Mouse (Mus musculus) forebrain, embryonic 14.5 days (tissue): ENCODE results near the gene Six2. TPM values are rescaled to one million over a fixed set of nuclear protein-coding genes. Genes with fewer than 3 reads are reported as not detected.
A peak's percentile ranks its signal among the peaks of the same experiment; 100 is the strongest.

Experiments used
- ATAC-seq: fragments of 200-750 bp; cut with Nextera tagmentation; 2 replicates; pipeline ENCODE4 v1.8.0; 2017; ENCODE audit warnings: mild to moderate bottlenecking, moderate library complexity
- DNase-seq: peaks from one replicate; pipeline ENCODE4 v3.0.0-alpha.2; 2015; ENCODE audit warnings: low spot score
- H3K27ac ChIP-seq: fragments of 300-500 bp; sonication (generic); 2 replicates; pipeline ENCODE4 v1.5.1; 2014; ENCODE audit warnings: low read depth, mild to moderate bottlenecking, control low read depth, low read length, moderate library complexity
- H3K27me3 ChIP-seq: fragments of 300-500 bp; sonication (generic); replicated peaks from 2 replicates; pipeline ENCODE4 v1.6.1; 2014; ENCODE audit warnings: low read length, control low read depth, mixed read lengths; ENCODE audit not compliant: control insufficient read depth, insufficient read depth
- H3K36me3 ChIP-seq: fragments of 300-500 bp; sonication (generic); 2 replicates; pipeline ENCODE4 v1.6.1; 2014; ENCODE audit warnings: low read length, control low read depth; ENCODE audit not compliant: control insufficient read depth, insufficient read depth
- H3K4me1 ChIP-seq: fragments of 300-500 bp; sonication (generic); 2 replicates; pipeline ENCODE4 v1.6.1; 2014; ENCODE audit warnings: antibody characterized with exemption, low read length, control low read depth; ENCODE audit not compliant: control insufficient read depth, insufficient read depth
- H3K4me2 ChIP-seq: fragments of 300-500 bp; sonication (generic); 2 replicates; pipeline ENCODE4 v1.6.1; 2014; ENCODE audit warnings: mild to moderate bottlenecking, control low read depth, low read length
- H3K4me3 ChIP-seq: fragments of 300-500 bp; sonication (generic); 2 replicates; pipeline ENCODE4 v1.5.1; 2014; ENCODE audit warnings: low read depth, low read length, control low read depth
- H3K9ac ChIP-seq: fragments of 300-500 bp; sonication (generic); 2 replicates; pipeline ENCODE4 v1.6.1; 2014; ENCODE audit warnings: mild to moderate bottlenecking, low read length, control low read depth, moderate library complexity
- H3K9me3 ChIP-seq: fragments of 300-500 bp; sonication (generic); replicated peaks from 2 replicates; pipeline ENCODE4 v1.6.1; 2016; ENCODE audit warnings: low read length, control low read depth, mixed read lengths; ENCODE audit not compliant: control insufficient read depth
- WGBS: fragments of 180-500 bp; shearing (Covaris S2); extraction: QIAGEN DNeasy Blood & Tissue Kit; methylation state at CpG from one replicate; pipeline ENCODE4 v1.1.7; 2014; 5-methylcytosine and 5-hydroxymethylcytosine counted together
- polyA plus RNA-seq: library from polyadenylated mRNA; unstranded; fragments of >200 nt; fragmentation: Nextera tagmentation; extraction: Ambion mirVana; gene quantifications from 2 replicates; pipeline ENCODE4 v1.2.1, GENCODE M21; 2014

Six2 gene
- polyA plus RNA-seq = 0.23 TPM in 2 replicates

DNA sequence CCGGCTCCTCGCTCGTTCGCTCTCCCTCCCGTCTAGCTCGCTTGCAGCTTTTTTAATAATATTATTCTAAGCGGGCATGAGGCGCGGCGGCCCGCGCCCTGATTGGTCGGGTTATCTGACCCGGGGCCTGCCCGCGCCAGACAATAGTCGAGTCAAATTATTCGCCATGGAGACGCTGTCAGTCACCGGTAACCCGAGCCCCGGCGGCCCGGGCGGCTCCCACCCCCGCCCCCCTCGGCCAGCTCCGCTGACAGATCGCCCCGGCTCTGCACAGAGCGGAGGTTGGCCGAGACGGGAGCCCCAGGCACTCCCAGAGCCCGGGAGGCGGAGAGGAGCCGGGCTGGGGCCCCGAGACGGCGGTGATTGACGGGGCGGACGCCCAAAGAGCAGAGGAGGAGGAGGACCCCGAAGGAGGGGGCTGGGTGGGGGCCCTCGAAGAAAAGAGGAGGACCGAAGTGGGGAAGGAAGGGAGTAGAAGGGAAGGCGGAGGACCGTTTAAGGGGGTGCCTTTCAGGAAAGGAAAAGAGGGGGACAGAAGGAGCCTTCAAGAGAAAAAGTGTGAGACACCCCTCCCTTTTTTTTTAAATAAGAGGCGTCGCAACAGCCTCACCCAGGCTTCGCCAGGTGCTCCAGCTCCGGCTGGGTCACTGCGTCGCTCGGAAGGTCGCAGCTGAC lies at the start of gene Six2:
Gene Six2 (minus strand): TSS at position 39 of the 675 bp plus-strand sequence.
- Histone ChIP-seq H3K36me3 (no peaks in the 10 kb centered on the region), H3K27me3 (peaks cover 87% of the 10 kb centered on the region), H3K4me1 (peaks cover 7% of the 10 kb centered on the region; the same call in 1 of the 2 replicates), H3K4me2 (peak within 1 kb of the TSS; percentile 68), H3K9ac (peak within 1 kb of the TSS; percentile 48; the same call in 1 of the 2 replicates), H3K27ac (no peak within 1 kb of the TSS), H3K4me3 (peak within 1 kb of the TSS; percentile 30), H3K9me3 (no peaks in the 10 kb centered on the region)
- peak; percentile 91 for ATAC-seq
- peak; percentile 81 for DNase-seq
- under 1% methylated on average over 53 of the region's 55 CpGs for WGBS

DNA sequence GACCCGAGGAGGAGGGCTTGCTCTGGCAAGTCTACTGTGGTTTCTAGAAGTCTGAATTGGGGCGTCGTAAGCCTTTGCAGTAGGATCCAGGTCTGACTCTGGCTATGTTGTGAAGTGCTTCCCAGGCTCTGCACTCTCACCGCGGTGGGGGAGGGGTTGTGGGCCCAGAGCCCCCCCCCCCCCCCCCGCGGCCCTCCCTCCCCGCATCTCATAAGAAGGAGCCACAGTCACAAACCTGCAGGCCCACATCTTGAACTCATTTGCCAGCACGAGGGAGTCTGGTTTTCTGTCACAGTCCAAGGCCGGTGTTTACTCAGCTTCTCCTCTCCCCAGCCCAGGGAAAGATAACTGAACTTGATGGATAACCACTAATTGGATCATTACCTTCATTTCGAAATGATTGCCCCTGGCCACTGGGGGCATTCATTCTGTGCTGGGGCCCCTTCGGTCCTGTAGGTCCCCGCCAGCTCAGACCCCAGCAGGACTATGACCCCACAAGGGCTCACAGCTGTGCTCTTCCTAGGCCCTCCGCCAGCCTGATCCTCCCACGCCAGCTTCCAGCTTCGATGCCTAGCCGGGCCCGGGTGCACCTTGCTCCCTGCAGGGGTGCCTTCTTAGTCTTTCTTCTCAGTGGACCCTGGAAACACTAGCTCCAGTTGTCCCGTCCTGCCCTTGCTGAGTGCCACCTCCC lies 49.2 kb upstream of the Six2 start:
- Histone ChIP-seq H3K27me3 (no peaks in the 10 kb centered on the region), H3K4me1 (no peaks in the 10 kb centered on the region), H3K9me3 (no peaks in the 10 kb centered on the region), H3K4me3 (no peak overlapping the region), H3K4me2 (no peak overlapping the region), H3K9ac (no peak overlapping the region), H3K27ac (no peak overlapping the region), H3K36me3 (no peaks in the 10 kb centered on the region)
- WGBS = 60% methylated on average over 16 of the region's 19 CpGs
- DNase-seq = no peak
- ATAC-seq = no peak

DNA sequence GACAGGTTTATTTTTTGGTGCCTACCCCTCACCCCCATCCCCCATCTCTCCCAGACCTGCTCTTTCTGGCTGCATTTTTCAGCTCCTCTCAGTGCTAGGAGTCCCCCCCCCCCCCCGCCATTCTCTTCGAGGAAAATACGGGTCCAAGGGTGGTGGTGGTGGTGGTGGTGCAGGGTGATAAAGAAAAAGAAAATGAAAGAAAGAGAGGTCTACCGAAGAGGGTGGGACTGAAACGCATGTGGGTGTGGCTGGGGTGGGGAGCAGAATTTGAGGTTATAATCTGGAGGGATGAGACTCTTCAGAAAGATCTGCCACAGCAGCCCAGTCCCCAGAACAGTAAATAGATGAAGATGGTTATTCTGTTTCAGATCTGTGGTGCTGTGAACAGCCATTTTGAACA lies 43.3 kb upstream of the Six2 start:
- Histone ChIP-seq H3K4me3 (no peak overlapping the region), H3K27ac (no peak overlapping the region), H3K36me3 (no peaks in the 10 kb centered on the region), H3K9me3 (no peaks in the 10 kb centered on the region), H3K4me1 (no peaks in the 10 kb centered on the region), H3K9ac (no peak overlapping the region), H3K27me3 (no peaks in the 10 kb centered on the region), H3K4me2 (no peak overlapping the region)
- WGBS = 88% methylated on average over 5 of the region's 5 CpGs
- DNase-seq (no peak), ATAC-seq (no peak)

DNA sequence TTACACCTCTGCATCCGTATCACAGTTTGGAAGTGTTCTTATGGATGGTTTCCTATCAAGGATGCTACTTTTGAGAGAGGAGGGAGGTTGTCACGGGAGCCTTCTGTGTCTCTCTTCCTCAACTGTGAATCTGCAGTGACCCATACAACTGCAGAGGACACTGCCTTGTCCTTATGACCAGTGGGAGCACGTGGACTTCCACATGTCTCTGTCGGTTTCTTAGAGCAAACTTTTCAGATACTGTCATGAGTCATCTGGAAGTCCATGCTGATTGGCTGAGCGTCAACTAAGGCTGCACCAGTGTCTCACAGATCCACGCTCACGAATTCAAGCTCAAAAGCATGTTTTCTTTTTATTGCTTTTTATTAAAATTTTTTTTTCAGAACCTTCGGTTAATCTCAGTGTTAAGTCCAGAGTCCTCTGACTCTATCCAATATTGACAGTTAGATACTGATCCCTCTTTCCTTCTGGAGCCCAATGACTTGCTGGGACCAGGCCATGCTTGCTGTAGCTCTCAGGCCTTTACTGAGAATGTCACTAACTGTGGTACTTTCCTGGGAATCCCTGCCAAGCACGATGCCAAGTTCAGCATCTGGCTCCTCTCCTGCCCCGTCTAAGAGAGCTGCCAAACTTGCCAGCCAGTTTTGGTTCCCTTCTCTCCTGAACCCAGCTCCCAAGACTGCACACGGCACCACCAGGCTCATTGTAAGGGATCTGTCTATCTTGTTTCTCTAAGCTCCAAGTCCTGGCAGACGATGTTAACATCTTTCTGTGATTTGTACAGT lies 42.3 kb upstream of the Six2 start:
- H3K4me2 ChIP-seq = no peak overlapping the region
- no peak for DNase-seq
- no peaks in the 10 kb centered on the region for H3K27me3 ChIP-seq
- H3K36me3 ChIP-seq = no peaks in the 10 kb centered on the region
- H3K9ac ChIP-seq = no peak overlapping the region
- 82% methylated on average over 12 of the region's 12 CpGs for WGBS
- no peaks in the 10 kb centered on the region for H3K9me3 ChIP-seq
- ATAC-seq = no peak
- H3K27ac ChIP-seq = no peak overlapping the region
- no peaks in the 10 kb centered on the region for H3K4me1 ChIP-seq
- H3K4me3 ChIP-seq = no peak overlapping the region

DNA sequence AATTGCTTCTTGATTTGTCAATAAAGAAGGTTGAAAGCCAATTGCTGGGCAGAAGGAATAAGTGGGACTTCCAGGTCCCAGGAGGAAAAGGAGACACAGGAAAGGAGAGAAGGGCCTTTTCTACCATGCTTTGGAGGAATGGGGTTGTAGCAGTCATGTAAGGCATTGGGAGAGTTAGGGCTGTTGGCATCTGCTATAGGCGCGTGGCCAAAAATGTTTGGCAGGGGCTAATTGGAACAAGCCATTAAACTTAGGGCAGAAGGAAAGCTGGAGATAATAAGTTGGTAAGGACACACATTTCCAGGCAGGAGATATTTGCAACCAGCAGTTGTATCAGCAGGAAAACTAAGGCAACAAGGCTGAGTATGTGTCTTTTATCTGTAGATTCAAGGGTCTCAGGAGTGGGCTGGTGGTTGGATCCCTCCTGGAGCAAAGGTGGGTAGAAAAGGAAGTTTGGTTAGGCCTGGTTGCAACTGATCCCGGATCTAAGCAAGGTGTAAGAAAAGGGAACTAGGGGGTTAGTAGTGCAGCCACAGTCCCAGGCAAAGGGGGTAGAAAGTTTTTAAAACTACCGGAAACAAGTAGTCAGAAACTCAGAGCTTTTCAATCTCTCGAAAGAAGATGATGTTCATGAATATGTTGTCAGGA lies 40.1 kb upstream of the Six2 start:
- WGBS = 87% methylated on average over 5 of the region's 5 CpGs
- no peaks in the 10 kb centered on the region for H3K4me1 ChIP-seq

DNA sequence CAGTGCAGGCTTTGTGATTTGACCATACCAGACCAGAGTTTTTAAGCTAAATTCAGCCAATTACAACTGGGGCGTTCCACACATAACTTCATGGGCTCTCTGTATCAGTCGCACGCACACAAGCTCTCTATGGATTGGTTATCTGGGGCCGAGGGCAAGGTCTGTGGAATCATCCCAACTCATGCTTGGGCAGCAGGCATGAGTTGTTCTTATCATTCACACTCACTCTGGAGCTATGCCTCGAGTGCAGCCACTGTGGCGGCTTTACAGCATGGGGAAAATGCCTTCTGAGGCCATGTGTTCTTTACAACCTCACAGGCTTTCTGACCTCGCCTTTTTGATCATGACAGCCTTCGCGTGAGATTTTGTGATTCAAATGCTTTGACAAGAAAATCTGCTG lies 37.9 kb upstream of the Six2 start:
- no peaks in the 10 kb centered on the region for H3K36me3 ChIP-seq
- no peaks in the 10 kb centered on the region for H3K9me3 ChIP-seq
- ATAC-seq (no peak), DNase-seq (no peak)
- no peak overlapping the region for H3K4me3 ChIP-seq
- WGBS = 97% methylated on average over 9 of the region's 9 CpGs
- no peak overlapping the region for H3K9ac ChIP-seq
- H3K27me3 ChIP-seq = no peaks in the 10 kb centered on the region
- H3K4me2 ChIP-seq = no peak overlapping the region
- H3K4me1 ChIP-seq = no peaks in the 10 kb centered on the region
- no peak overlapping the region for H3K27ac ChIP-seq

More for the DNA sequence above, 40.1 kb upstream of the Six2 start:
- Histone ChIP-seq H3K4me3 (no peak overlapping the region), H3K27ac (no peak overlapping the region), H3K36me3 (no peaks in the 10 kb centered on the region), H3K9me3 (no peaks in the 10 kb centered on the region), H3K27me3 (no peaks in the 10 kb centered on the region), H3K4me2 (no peak overlapping the region), H3K9ac (no peak overlapping the region)
- no peak for ATAC-seq
- peak; percentile 16 for DNase-seq

DNA sequence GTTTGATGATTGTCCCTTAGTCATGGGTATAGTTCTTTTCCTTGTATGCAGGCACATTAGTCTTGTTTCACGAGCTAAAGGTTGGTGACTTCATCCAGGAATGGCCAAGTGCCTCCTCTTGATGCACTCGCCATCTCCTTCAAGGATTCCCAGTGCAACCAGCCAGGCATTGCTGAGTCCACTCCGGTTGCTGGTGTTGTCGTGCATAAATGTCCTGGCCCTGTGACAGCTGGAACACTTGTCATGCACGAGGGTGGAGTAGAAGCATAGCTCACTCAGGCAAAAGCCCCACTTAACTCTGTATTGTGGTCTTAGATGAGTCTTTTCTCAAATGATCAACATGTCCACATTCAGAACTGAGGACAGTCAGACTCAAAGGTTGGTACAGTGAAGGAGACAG lies 35.1 kb upstream of the Six2 start:
- ATAC-seq = no peak
- H3K4me3 ChIP-seq = no peak overlapping the region
- H3K4me1 ChIP-seq = no peaks in the 10 kb centered on the region
- no peak overlapping the region for H3K9ac ChIP-seq
- H3K27ac ChIP-seq = no peak overlapping the region
- no peaks in the 10 kb centered on the region for H3K36me3 ChIP-seq
- no peaks in the 10 kb centered on the region for H3K9me3 ChIP-seq
- WGBS = 80% methylated on average over 5 of the region's 5 CpGs
- no peaks in the 10 kb centered on the region for H3K27me3 ChIP-seq
- no peak for DNase-seq
- H3K4me2 ChIP-seq = no peak overlapping the region

DNA sequence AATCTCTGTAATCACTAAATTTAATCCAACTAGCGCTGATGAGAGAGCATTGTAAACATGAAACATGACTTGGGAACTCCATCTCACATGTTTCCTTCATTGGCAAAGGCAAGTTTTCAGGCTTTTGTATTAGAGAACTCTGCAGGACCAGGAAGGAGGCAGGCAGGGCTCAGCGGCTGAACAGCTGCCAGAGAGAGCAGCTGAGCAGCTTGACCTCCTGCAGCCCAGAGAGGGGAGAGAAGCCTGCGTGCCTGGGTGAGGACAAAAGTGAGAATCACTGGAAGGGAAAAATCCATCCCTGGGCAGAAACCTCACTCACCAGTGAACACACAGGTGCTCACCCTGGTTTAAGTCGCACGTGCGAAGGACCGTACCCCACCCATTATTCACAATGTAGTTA lies 29.2 kb upstream of the Six2 start:
- Histone ChIP-seq H3K4me3 (no peak overlapping the region), H3K9ac (no peak overlapping the region), H3K4me2 (no peak overlapping the region), H3K27me3 (no peaks in the 10 kb centered on the region), H3K27ac (no peak overlapping the region), H3K4me1 (no peaks in the 10 kb centered on the region), H3K9me3 (no peaks in the 10 kb centered on the region), H3K36me3 (no peaks in the 10 kb centered on the region)
- peak; percentile 29 for DNase-seq
- no peak for ATAC-seq
- 69% methylated on average over 7 of the region's 7 CpGs for WGBS
